Mouse (Mus musculus) liver, postnatal 0 days (tissue): ENCODE results near the gene Mlxipl. TPM values are rescaled to one million over a fixed set of nuclear protein-coding genes. Genes with fewer than 3 reads are reported as not detected.

Source experiments
- ATAC-seq: fragments of 200-750 bp; cut with Nextera tagmentation; 2 replicates; pipeline ENCODE4 v1.8.0; 2017; ENCODE audit warnings: mild to moderate bottlenecking, moderate library complexity
- DNase-seq: peaks from one replicate; pipeline ENCODE4 v3.0.0-alpha.2; 2016
- H3K27ac ChIP-seq: fragments of 300-500 bp; sonication (generic); 2 replicates; pipeline ENCODE4 v1.5.1; 2014; ENCODE audit warnings: antibody characterized with exemption, moderate library complexity, mild to moderate bottlenecking, low read depth
- H3K27me3 ChIP-seq: fragments of 300-500 bp; sonication (generic); 2 replicates; pipeline ENCODE4 v1.6.1; 2014; ENCODE audit warnings: low read length, control low read depth, mixed read lengths; ENCODE audit not compliant: insufficient read depth
- H3K36me3 ChIP-seq: fragments of 300-500 bp; sonication (generic); replicated peaks from 2 replicates; pipeline ENCODE4 v1.6.1; 2014; ENCODE audit warnings: mild to moderate bottlenecking, control low read depth, low read length, moderate library complexity, mixed read lengths; ENCODE audit not compliant: insufficient read depth
- H3K4me1 ChIP-seq: fragments of 300-500 bp; sonication (generic); 2 replicates; pipeline ENCODE4 v1.6.1; 2014; ENCODE audit warnings: antibody characterized with exemption, mild to moderate bottlenecking, control low read depth; ENCODE audit not compliant: insufficient read depth
- H3K4me2 ChIP-seq: fragments of 300-500 bp; sonication (generic); 2 replicates; pipeline ENCODE4 v1.6.1; 2014; ENCODE audit warnings: low read depth, mild to moderate bottlenecking, low read length, moderate library complexity, mixed read lengths
- H3K4me3 ChIP-seq: fragments of 300-500 bp; sonication (generic); 2 replicates; pipeline ENCODE4 v1.5.1; 2014; ENCODE audit warnings: low read depth, low read length
- H3K9ac ChIP-seq: fragments of 300-500 bp; sonication (generic); replicated peaks from 2 replicates; pipeline ENCODE4 v1.6.1; 2014; ENCODE audit warnings: mild to moderate bottlenecking, moderate library complexity
- H3K9me3 ChIP-seq: fragments of 300-500 bp; sonication (generic); 2 replicates; pipeline ENCODE4 v1.6.1; 2016; ENCODE audit warnings: mild to moderate bottlenecking, control low read depth, low read length, mixed read lengths
- CTCF ChIP-seq: sonication (generic); IDR thresholded peaks from 2 replicates; pipeline ENCODE4 v1.5.1; 2016; ENCODE audit warnings: antibody characterized with exemption, low read depth
- EP300 ChIP-seq: IDR thresholded peaks from 2 replicates; pipeline ENCODE4 v1.6.1; 2016; ENCODE audit warnings: antibody characterized with exemption, low read depth, mild to moderate bottlenecking
- WGBS: fragments of 180-500 bp; shearing (Covaris S2); extraction: QIAGEN DNeasy Blood & Tissue Kit; methylation state at CpG from one replicate; pipeline ENCODE4 v1.1.7; 2014; ENCODE audit not compliant: insufficient replicate concordance; 5-methylcytosine and 5-hydroxymethylcytosine counted together
- polyA plus RNA-seq: library from polyadenylated mRNA; unstranded; fragments of >200 nt; fragmentation: Nextera tagmentation; extraction: Ambion mirVana; gene quantifications from 2 replicates; pipeline ENCODE4 v1.2.1, GENCODE M21; 2015

Gene Mlxipl
- polyA plus RNA-seq, 1 experiment from 2014 or later = 18.2 TPM

GRCm38 (mm10) chr5:135172986-135173385 is 83.3 kb downstream of the Mlxipl start:
- H3K36me3 ChIP-seq = peaks cover 58% of the 10 kb centered on the region
- H3K9ac ChIP-seq = no peak overlapping the region
- ATAC-seq = no peak
- peaks cover 16% of the 10 kb centered on the region for H3K4me1 ChIP-seq
- TF ChIP-seq CTCF = no peak
- TF ChIP-seq EP300 = no peak
- no peak for DNase-seq
- 86% methylated on average over 5 of the region's 5 CpGs for WGBS
- H3K27me3 ChIP-seq = no peaks in the 10 kb centered on the region
- no peak overlapping the region for H3K4me3 ChIP-seq
- H3K9me3 ChIP-seq = no peaks in the 10 kb centered on the region
- H3K4me2 ChIP-seq = no peak overlapping the region
- no peak overlapping the region for H3K27ac ChIP-seq

- no peak overlapping the region for H3K4me2 ChIP-seq
- no peak overlapping the region for H3K4me3 ChIP-seq
- no peak for ATAC-seq
- no peaks in the 10 kb centered on the region for H3K9me3 ChIP-seq
- peaks cover 75% of the 10 kb centered on the region for H3K36me3 ChIP-seq
- no peak overlapping the region for H3K27ac ChIP-seq
- peaks cover 9% of the 10 kb centered on the region for H3K4me1 ChIP-seq
- no peaks in the 10 kb centered on the region for H3K27me3 ChIP-seq
- TF ChIP-seq CTCF (no peak), EP300 (no peak)
- DNase-seq = no peak
- H3K9ac ChIP-seq = no peak overlapping the region
Observed at GRCm38 (mm10) chr5:135175086-135175485, 85.4 kb downstream of the Mlxipl start.

- Histone ChIP-seq H3K4me2 (no peak overlapping the region), H3K27ac (peak overlapping the region; percentile 2; the same call in 1 of the 2 replicates), H3K4me1 (0 out of 2 replicates have a peak, but pooled peaks cover 4% of the 10 kb centered on the region), H3K9me3 (no peaks in the 10 kb centered on the region), H3K9ac (no peak overlapping the region), H3K4me3 (no peak overlapping the region), H3K27me3 (no peaks in the 10 kb centered on the region), H3K36me3 (peaks cover 75% of the 10 kb centered on the region)
- no peak for DNase-seq
- TF ChIP-seq EP300 (no peak), CTCF (no peak)
- 63% methylated on average over 3 of the region's 3 CpGs for WGBS
- ATAC-seq = no peak
Observed at GRCm38 (mm10) chr5:135178523-135178922, 88.8 kb downstream of the Mlxipl start.

- WGBS = 86% methylated on average over 4 of the region's 4 CpGs
- 0 out of 2 replicates have a peak, but pooled peaks cover 4% of the 10 kb centered on the region for H3K4me1 ChIP-seq
- H3K27me3 ChIP-seq = no peaks in the 10 kb centered on the region
- H3K9ac ChIP-seq = no peak overlapping the region
- no peak for ATAC-seq
- no peak overlapping the region for H3K4me2 ChIP-seq
- TF ChIP-seq EP300 (no peak), CTCF (no peak)
- no peak overlapping the region for H3K4me3 ChIP-seq
- H3K36me3 ChIP-seq = peaks cover 74% of the 10 kb centered on the region
- H3K27ac ChIP-seq = no peak overlapping the region
- DNase-seq = no peak
- no peaks in the 10 kb centered on the region for H3K9me3 ChIP-seq
Observed at GRCm38 (mm10) chr5:135178996-135179395, 89.3 kb downstream of the Mlxipl start.

GRCm38 (mm10) chr5:135179616-135180015 is 89.9 kb downstream of the Mlxipl start:
- Histone ChIP-seq H3K9ac (no peak overlapping the region), H3K27ac (no peak overlapping the region), H3K4me1 (0 out of 2 replicates have a peak, but pooled peaks cover 4% of the 10 kb centered on the region), H3K4me2 (no peak overlapping the region), H3K4me3 (no peak overlapping the region), H3K36me3 (peaks cover 68% of the 10 kb centered on the region), H3K27me3 (no peaks in the 10 kb centered on the region), H3K9me3 (no peaks in the 10 kb centered on the region)
- no peak for ATAC-seq
- no peak for DNase-seq
- WGBS = 94% methylated on average over 6 of the region's 7 CpGs
- TF ChIP-seq CTCF (no peak), EP300 (no peak)

GRCm38 (mm10) chr5:135180796-135181195 is 91.1 kb downstream of the Mlxipl start:
- no peak overlapping the region for H3K4me2 ChIP-seq
- WGBS = 90% methylated on average over 14 of the region's 14 CpGs
- H3K9ac ChIP-seq = no peak overlapping the region
- no peak overlapping the region for H3K27ac ChIP-seq
- TF ChIP-seq CTCF (no peak), EP300 (no peak)
- H3K36me3 ChIP-seq = peaks cover 60% of the 10 kb centered on the region
- no peak for ATAC-seq
- H3K4me1 ChIP-seq = peaks cover 6% of the 10 kb centered on the region; the same call in 1 of the 2 replicates
- H3K27me3 ChIP-seq = no peaks in the 10 kb centered on the region
- H3K4me3 ChIP-seq = no peak overlapping the region
- no peak for DNase-seq
- H3K9me3 ChIP-seq = no peaks in the 10 kb centered on the region

- peaks cover 11% of the 10 kb centered on the region for H3K4me1 ChIP-seq
- no peaks in the 10 kb centered on the region for H3K9me3 ChIP-seq
- H3K4me3 ChIP-seq = no peak overlapping the region
- no peak overlapping the region for H3K9ac ChIP-seq
- ATAC-seq = no peak
- no peak for TF ChIP-seq CTCF
- TF ChIP-seq EP300 = no peak
- WGBS = 91% methylated on average over 6 of the region's 6 CpGs
- peaks cover 51% of the 10 kb centered on the region for H3K36me3 ChIP-seq
- no peaks in the 10 kb centered on the region for H3K27me3 ChIP-seq
- H3K27ac ChIP-seq = no peak overlapping the region
- no peak for DNase-seq
- H3K4me2 ChIP-seq = no peak overlapping the region
Observed at GRCm38 (mm10) chr5:135181776-135182175, 92.1 kb downstream of the Mlxipl start.
